Mouse (Mus musculus) spleen, embryonic (tissue): ENCODE results near the gene Espn.

ENCODE experiments used
- CTCF ChIA-PET: fragments of 350-600 bp; sonication (Branson Sonifier 250); formaldehyde crosslinking; loops from one replicate; lab custom pipeline; 2022; lab: Charles Lee

Espn gene

DNA sequence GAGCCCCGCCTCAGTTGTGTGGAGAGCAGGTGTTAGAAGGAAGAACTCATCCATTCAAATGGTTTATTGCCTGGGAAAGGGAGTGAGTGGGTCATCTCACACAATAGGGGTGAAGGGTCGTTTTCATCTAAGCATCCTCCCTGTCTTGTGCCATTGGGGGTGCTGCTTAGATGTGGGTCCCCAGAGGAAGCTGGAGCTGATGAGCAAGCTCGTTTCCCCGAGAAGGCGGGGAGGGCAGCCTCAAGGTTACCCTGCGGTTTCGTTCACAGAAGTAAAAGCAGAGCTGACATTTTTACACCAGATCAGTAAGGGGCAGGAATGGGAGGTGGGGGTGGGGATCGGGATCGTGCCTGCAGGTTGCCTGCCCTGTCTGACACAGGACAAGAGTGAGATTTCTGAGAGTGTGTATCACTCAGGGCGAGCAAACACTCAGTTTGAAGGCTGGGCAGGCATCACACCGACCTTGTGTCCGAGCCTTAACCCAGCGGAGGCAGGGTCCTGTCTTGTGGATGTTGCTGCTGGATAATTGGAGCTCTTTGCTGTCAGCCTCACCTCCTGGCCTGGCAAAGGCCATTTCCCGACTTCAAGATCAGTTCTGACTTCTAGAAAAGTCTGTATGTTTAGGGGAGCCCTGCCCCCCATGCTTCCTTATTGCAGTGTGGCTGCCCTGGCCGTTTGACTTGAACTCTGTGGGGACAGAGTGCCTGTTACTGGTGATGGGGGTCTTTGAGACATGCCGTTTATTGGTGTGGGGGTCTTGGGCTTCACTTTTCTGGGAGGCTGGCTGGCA, 26.9 kb upstream of the Espn start:
- CTCF ChIA-PET = interaction anchor here (0.5 to 1.1 kb wide), 2 partner anchors 23 to 247 kb away, joined by 3 to 5 read pairs; no protein-coding TSS in a partner anchor

DNA sequence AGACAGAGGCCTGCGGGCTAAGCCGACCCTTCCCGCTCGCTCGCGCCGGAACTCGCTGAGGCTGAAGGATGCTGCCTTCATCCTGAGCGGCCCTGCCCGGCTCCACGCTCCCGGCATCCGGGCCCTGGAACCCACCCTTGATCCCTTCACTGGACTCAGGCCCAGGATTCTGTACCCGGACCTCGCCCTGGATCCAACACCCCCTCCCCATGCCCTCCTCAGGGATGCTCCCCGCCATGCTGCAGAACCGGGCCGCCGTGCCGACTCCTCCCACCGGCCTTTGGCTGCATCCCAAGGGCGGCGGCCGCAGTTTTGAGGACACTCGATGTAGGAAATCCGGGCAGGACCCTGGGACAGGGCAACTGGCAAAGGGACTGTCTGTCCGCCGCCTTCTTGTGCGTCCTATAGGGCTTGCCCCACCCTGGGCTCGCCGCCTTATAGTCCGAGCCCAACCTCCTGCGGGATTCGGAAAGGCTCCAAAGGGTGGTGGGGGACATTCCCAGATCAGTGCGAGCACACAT, 26.2 kb upstream of the Espn start:
- CTCF ChIA-PET = no interaction called here

DNA sequence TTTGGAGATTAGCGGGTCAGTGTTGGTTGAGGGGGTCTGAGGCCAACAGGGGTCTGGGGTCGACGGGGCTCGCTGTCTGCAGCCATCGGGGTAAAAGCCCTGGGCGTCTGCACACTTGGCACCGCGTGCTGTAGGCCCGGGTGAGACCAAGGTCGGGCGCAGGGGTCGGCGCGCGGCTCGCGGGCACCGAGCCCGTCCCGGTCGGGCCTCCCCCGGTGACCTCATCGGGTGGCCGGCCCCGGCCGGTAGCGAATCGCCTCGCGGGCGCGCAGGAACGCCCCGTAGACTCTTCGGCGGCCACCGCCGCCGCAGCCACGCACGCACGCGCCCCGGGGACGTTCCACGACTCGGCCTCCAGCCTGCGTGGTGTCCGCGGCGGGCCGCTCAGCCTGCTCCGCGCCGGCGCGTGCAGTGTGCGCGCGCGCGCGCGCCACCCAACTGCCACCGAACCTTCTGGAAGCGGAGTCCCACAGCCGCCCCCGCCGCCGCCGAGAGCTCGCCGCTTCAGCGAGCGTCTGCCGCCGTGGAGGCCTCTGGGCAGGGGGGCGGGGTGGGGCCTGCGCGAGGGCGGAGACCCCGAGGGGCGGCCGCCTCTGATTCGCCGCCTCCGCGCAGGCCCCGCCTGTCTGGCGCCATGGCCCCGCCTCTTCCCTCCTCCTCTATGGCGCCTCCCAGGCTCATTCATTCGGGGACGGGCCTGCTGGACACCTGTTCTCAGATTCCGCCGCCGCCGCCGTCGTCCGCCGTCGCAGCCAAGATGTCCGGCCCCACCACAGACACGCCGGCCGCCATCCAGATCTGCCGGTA, 25.6 kb upstream of the Espn start, which contains the start of gene Acot7:
Gene Acot7 (plus strand): TSS at position 598 of the 807 bp plus-strand sequence.
- CTCF ChIA-PET = interaction anchor here (0.5 kb wide), 1 partner anchor 25 kb away, joined by 4 read pairs; no protein-coding TSS in a partner anchor

DNA sequence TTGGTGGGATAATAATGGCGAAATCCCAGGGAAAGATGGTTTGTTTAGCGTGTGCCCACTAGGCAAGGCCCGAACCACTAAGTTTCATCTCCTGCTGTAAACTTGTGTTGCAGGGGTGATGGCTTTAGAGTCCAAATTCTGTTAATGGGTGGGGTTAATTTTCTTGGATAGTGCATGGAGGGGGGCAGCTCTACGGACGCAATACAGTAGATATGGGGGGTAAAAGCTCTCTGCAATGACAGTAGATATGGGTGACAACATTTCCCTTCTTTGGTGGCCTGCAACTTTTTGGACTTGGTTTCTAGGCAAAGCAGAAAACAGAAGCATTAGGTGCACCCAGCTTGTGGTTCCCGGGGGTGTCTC, 25.0 kb upstream of the Espn start:
- CTCF ChIA-PET = interaction anchor here (0.5 to 0.7 kb wide), 2 partner anchors 25 to 274 kb away, joined by 4 to 19 read pairs; no protein-coding TSS in a partner anchor

DNA sequence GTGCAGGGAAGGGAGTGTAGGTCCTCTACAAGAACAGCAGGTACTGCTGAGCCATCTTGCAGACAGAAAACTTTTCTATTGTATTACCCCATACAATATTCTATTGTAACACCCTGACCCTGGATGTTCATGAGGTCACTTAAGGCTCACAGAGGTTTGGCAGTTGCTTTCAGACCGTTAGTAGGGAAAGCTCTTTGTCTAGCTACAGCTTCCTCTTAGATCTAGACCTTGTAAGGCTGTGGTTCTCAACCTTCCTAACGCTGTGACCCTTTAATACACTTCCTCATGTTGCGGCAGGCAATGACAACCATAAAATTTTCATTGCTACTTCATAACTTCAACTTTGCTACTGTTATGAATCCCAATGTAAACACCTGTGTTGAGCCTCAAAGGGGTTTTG, 24.5 kb upstream of the Espn start:
- CTCF ChIA-PET = interaction anchor here (0.7 kb wide), 1 partner anchor 274 kb away, joined by 19 read pairs; no protein-coding TSS in a partner anchor

DNA sequence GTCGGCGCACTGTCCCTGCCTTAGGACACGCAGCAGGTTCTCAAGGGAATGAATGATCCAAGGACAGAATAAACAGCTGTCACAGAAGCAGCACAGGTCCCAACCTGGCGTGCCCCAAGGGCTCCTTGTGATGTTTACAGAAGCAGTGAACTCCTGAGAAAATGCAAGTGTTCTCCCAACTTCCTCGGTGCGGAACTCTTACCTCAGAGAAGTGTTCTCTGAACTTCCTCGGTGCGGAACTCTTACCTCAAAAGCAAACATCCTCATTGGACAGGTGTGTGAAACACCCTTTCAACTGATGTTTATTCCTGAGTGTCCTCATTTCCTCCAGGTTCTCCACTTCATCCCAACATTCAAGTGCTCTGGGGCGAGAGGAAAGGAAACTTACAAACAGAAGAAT, 21.8 kb upstream of the Espn start:
- CTCF ChIA-PET = interaction anchor here (0.7 to 2.3 kb wide), 6 partner anchors 9 to 113 kb away, joined by 3 to 11 read pairs (median 3); no protein-coding TSS in a partner anchor

DNA sequence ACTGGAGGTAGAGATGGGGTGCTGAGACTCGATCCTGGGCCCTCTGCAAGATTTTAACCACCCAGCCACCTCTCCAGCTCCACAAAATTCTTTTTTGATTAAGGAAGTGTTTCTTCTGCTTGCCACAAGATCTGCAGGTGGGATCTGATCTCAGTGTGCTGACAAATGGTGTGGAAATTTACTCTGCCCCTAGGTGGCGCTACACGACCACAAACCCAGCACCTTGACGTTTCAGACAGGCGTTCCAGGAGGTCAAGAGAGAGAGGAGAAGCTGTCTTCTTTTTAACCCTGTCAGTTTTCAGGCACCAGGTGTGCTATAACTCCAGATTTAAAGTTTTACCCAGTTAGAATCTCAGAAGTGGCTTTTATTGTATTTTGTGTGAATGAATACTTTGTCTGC, 20.9 kb upstream of the Espn start:
- CTCF ChIA-PET = interaction anchor here (0.9 to 2.3 kb wide), 4 partner anchors 30 to 114 kb away, joined by 3 to 11 read pairs (median 3); no protein-coding TSS in a partner anchor

DNA sequence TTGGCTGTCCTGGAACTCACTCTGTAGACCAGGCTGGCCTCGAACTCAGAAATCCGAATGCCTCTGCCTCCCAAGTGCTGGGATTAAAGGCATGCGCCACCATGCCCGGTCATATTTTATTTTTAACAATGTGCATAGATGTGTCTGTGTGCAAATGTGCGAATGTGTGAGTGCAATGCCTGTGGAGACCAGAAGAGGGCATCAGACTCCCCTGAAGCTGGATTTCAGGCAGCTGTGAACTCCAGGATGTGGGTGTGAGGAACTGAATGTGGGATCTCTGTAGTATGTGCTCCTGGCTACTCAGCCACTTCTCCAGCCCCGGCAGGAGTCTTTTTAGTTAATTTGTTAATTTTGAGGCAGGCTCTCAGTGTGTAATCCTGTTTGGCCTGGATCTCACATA, 19.4 kb upstream of the Espn start:
- CTCF ChIA-PET = interaction anchor here (0.6 kb wide), 1 partner anchor 280 kb away, joined by 9 read pairs; no protein-coding TSS in a partner anchor

DNA sequence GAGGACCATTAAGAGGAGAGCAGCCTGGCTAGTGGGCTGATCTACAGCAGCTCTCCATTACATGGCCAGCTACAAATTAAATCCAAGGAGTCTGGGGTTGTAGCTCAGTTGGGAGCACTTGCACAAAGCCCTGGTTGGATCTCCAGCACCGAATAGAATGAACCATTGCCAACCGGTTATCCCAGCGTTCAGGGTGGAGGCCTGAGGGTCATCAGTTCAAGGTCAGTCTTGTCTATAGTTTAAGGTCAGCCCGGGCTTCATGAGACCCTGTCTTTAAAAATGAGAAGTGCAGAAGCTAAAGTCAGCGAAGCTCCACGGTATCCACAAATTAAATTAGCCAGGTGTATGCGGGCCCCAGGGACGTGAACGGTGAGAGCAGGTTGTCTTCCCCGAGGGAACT, 18.1 kb upstream of the Espn start:
- CTCF ChIA-PET = no interaction called here

DNA sequence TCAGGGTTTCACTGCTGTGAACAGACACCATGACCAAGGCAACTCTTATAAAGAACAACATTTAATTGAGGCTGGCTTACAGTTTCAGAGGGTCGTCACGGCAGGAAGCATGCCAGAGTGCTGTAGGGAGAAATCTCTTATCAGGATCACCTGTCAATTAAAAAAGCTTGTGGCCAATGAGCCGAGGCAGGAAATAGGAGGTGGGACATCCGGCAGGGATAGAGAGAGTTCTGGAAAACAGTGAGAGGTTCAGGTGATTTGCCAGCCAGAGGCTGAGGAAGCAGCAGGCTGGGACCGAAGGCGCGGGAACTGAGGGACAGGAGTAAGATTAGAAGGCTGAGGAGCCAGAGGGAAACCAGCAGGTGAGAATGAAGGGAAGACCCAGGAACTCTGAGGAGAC, 16.9 kb upstream of the Espn start:
- CTCF ChIA-PET = interaction anchor here (1.1 kb wide), 1 partner anchor 12 kb away, joined by 3 read pairs; no protein-coding TSS in a partner anchor

DNA sequence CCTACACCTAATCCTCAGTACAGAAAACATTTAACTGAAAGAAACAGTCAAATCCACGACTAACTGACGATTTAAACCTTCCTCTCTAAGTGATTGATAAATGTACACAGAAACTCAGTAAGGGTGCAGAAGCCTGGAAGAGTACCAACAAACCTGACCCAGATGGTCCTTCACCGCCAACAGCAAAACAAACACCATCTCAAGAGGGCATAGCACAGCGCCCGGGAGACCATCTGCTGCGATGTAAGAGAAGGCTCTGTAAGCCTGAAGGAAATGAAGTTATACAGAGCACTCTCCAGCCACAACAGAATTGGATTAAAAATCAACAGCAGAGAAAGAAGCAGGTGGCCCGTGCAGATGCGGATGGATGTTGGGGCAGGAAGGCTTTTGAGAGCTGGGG, 15.9 kb upstream of the Espn start:
- CTCF ChIA-PET = no interaction called here

DNA sequence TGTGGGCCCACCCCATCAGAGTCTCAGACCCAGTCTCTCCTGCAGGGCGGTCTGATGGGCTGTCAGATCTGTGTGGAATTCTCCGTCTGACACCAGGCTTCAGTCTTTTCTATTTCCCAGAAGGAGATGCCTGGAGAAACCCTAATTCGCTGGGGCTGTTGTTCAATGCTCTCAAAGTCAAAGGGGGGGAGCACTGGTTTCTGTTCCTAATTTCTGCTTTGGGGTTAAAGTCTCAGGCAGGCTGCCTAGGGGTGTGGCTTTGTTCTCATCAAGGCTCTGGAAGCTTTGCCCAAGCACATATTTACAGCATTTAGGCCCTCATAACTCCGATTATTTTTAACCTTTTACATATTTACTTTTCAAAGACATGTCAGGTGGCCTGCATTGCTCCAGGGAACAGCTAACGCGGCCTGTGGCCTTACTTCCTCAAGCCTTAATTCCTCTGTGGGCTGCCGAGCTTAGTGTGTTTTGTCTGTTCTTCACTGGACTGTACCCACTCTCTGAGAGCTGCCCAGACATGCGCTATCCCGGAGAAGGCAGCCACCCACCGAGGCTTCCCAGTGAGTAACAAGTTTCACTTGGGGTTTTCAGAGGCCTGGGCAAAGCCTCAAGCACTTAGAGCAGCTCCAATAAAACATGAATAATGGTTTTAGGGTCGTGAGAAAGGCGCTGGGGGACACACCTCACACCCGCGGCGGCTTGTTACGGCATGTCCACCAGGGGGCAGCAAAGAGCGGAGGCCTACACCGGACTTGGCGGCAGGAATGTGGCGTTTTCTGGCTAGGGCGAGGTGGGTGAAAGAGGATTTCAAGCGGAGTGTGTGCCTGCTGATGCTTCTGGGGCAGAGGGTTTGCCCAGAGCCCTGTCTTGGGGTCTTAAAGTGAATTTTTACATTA, 13.1 kb upstream of the Espn start:
- CTCF ChIA-PET = interaction anchor here (0.6 to 2.5 kb wide), 4 partner anchors 8 to 48 kb away, joined by 3 to 11 read pairs (median 6); no protein-coding TSS in a partner anchor

DNA sequence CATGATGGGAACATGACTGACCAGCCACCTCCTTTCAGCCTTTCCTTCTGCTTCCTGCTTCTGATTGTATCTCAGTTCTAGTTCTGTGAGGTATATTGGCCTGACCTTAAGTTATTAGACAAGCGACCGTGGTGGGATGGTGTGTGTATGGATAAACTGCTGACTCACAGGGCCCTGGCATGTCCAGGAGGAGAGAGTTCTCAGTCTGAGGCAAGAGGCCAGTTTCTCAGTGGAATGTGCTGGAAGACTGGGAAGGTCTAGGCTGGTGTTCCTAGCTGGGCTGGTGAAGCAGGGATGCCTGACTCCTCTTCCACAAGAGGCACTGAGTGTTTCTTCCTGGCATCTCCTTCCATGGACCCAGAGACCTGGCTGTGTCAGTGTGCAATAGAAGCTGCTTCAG, 10.6 kb upstream of the Espn start:
- CTCF ChIA-PET = no interaction called here

DNA sequence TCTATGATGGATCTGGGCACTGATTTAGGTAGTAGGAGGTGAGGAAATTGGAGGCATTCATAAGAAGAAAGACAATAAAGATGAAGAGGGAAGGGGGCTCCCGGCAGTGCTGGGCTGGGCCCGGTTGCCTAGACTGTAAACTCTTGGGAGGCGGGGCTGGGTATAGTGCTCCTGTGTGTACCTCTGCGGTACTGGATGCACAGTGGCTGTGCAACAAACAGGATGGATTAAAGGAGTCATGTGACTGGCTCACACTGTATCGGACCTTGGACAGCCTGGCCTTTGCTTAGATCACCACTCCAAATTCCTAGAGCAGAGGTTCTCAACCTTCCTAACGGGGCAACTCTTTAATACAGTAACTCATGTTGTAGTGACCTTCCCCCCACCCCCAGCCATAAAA, 9.4 kb upstream of the Espn start:
- CTCF ChIA-PET = no interaction called here

DNA sequence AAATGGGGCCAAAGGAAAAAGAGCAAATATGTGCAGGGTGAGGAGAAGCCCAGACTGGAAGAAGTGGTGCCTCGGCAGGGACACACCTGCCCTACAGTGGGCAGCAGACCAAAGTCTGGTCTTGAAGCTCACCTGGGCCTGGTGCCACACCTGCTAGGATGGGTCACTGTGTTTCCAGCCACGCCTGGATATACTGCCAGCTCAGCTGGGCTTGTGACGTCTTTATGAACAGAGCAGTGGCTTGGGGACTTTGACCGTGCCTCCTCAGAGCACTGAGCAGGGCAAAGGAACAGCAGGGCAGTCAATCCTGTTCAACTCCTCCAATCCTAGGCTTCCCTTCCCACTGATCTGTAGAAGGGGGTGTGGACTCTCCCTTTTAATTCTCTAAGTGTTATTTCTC, 8.6 kb upstream of the Espn start:
- CTCF ChIA-PET = no interaction called here

DNA sequence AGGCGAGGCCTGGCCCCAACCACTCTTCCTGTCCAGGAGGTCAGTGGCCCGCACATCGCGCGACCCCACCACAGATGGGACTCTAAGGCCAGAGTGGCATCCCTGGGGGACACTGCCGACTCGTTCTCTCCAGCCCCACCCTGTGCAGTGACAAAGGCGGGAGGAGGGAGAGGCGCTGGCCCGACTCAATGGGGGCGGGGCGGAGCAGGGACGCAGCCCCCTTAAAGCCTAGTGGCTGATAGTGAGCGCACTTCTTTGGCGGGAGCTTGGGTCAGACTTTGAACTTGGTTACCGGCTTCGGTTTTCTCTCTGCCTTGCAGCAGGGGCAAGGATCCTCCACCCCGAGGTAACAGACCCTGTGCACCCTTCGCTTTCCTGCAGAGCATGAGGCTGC, 7.1 kb upstream of the Espn start:
- CTCF ChIA-PET = interaction anchor here (1.2 kb wide), 1 partner anchor 22 kb away, joined by 3 read pairs; no protein-coding TSS in a partner anchor

DNA sequence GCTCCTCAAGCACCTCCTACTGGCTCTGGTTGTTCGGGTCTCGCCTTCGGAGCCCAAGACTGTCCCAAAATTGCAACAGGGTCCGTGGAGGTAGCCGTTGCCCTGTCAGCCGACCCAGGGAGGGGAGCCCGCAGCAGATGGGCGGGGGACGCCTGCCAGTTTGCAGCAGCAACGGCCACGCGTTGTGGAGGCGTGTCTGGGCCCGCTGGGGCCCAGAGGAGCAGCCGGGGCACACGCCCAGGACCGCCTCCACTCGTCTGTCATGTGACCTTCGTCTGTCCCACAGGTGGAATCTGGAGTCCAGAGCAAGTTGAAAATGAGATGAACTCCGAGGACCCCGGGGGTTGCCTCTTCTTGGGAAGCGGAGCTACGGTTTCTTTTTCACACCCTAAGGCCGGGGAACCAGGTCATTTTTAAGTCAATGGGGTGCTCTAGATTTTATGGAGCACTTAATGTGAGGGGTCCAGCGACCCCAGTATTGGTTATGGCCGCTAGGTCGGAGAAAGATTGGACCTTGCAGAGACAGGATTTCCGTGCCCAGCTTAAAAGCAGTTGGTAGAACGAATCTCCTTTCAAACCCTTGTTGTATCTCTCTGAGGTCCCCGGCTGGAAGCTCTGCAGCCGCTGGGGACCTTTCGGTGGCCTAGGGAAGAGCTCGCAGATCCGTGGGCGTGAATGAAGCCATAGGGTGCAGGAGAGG, 6.6 kb upstream of the Espn start, which contains the start of gene Hes2:
Gene Hes2 (plus strand): TSS at position 283 of the 700 bp plus-strand sequence.
- CTCF ChIA-PET = interaction anchor here (1.2 kb wide), 1 partner anchor 22 kb away, joined by 3 read pairs; no protein-coding TSS in a partner anchor

DNA sequence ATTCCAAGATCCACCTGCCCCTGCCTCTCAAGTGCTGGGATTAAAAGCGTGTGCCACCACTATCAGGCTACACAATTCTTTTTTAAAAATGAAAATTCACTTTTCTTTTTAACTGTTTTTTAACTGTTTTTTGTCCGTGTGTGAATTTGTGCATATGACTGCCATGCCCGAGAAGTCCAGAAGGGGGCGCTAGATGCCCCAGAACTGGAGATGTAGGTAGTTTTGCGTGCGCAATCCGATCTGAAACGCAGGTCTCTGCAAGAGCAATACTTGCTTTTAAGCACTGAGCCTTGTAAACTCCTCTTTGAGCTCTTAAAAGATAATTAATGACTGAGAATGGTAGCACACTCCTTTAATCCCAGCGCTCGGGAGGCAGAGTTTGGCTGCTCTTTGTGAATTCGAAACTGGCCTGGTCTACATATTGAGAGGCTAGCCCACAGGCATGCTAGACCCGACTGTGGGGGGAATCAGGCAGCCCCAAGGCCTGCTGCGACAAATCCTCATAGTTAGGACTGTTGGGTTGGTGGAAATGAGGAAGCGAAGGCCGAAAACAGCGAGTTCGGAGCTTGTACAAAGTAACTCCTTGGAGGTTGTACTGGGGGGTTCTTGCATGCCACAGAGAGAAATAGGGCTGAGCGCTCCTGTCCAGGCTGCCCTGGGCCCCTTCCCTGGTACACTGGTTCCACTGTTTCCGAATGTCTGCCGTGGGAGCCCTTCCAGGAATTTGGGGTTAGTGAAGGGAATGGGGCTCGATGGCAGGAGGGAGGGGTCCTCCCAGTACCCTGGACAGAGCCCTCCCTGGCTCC, 5.8 kb upstream of the Espn start:
- CTCF ChIA-PET = no interaction called here

DNA sequence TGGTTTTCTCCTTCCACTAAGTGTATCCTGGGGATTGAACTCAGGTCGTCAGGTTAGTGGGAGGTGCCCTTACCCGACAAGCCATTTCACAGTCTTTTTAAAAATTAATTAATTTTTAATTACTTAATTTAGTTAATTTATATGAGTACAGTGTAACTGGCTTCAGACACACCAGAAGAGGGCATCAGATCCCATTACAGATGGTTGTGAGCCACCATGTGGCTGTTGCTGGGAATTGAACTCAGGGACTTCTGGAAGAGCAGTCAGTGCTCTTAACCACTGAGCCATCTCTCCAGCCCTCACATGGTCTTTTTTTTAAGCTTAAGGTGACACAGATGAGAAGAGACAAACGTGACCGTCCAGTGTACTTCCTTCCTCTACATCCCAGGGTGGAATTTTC, 2.8 kb upstream of the Espn start:
- CTCF ChIA-PET = no interaction called here
